Mouse (Mus musculus): ENCODE results near the gene Psmd11.

DNA sequence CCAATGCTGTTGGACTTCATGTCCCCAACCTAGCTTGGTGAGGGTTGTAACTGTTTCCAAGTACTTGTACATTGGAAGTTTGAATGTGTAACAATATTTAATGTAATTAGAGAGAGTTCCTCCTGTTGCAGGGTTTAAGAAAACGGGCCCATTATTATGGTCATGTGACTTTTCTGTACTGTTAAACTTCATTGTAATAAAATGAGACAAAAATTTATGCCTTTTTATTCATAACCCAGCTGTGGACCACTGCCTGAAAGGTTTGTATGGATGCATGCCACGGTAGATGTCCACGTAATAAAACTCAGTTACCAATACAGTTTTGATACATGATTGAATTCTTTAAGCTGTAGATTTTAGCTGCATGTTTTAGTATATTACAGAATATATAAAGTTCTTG is 32.5 kb upstream of the Psmd11 start:
- TF ChIP-seq CTCF (IDR thresholded peaks at IDR 0.05; ENCODE audit: control insufficient read depth, insufficient read depth, low read length) (no peak), POLR2A (IDR thresholded peaks at IDR 0.05; ENCODE audit: borderline replicate concordance, control insufficient read depth, low read depth, low read length) (no peak)

All from bone marrow, adult 2 months (tissue).